Mouse (Mus musculus) urinary bladder, postnatal 25 days (tissue): Measurements from ENCODE around the gene Lilra5.
"Not testable (repeated sequence)": the region's sequence is repeated elsewhere in the genome, so short reads cannot be mapped to it uniquely, and the experiment has no call there.

ENCODE experiments used
- DNase-seq: peaks from one replicate; pipeline ENCODE4 v3.0.0; 2022; ENCODE audit warnings: low spot score

The Lilra5 gene

GRCm38 (mm10) chr7:4237454-4237853 is at the start of gene Lilra5:
TSS of gene Lilra5 (plus strand) at chr7:4237754.
- no peak for DNase-seq

DNA sequence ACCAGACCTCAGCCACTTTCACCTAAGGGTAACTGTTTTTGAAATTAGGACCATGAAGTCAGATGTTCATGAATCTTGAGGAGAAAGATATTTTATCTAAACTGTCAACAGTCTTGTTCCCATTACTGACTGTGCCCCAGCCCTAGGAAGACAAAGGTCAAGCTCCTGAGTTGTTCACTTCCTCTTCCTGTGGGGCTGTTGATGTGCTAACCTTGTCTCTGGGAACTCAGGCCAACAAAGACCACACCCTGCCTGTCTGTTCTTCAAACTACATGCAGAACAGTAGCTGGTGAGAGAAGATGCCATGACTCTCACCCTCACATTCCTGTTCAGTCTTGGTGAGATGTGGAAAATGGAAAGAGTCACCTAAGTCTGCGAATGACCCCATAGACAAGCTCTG is 30.4 kb upstream of the Lilra5 start:
- DNase-seq, result no peak

DNA sequence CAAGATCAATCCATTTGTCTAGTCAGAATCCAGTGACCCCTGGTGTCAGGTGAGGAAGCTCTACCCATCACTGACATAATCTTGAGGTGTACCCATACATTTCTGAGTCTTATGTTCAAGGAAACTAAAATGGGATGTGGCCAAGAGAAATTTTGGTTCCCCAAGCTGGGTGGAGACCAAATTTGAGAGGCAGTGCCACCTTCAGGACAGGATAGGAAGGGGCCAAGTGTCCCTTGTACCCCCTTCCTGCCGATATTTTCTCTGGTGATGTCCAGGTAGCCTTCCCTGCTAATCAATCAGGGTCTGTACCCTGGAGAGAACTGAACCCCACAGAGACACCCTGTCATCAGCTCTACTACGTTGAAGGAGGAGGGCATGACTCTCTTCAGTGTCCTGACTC is 28.9 kb upstream of the Lilra5 start:
- no peak for DNase-seq

DNA sequence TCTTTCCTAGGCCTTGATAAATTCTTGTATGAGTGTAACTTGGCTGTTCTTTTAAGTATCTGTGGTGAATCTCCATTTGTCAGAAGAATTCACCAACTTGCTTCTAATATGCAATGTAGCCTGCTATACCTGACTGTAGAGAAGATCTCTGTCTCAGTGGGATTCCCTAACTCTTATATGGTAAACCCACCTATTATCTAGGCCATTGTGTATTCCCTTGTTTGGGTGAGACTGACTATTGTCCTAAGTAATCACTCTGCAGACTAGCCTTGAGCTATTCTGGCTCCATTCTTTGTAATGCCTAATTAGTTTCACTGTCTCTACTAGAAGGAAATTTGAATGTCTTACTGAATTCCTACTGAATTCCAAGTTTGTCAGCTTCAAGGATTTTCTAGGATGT is 24.1 kb upstream of the Lilra5 start:
- DNase-seq, result not testable (repeated sequence)

DNA sequence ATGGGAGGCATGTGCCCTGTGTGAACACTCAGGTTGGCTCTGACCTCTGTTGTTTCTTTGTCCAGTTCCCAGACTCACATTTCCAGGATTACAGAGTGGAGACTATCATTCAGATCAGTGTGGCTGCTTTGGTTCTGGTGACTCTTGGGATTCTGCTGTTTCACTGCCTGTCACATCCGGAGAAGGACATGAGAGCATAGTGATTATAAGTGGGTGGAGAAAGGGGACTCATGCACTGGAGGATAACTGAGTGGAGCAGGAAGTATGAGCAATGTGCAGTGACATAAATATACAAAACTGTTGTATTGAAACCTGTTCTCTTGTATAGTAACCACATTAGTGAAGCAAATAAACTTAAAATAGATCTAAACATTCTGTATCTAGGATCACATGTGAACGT is 22.2 kb upstream of the Lilra5 start:
- DNase-seq, result no peak

- DNase-seq, result no peak
These were observed 21.7 kb upstream of the Lilra5 start for GRCm38 (mm10) chr7:4215805-4216204.

- no peak for DNase-seq
These were observed 2.0 kb upstream of the Lilra5 start for GRCm38 (mm10) chr7:4235536-4235935.

DNA sequence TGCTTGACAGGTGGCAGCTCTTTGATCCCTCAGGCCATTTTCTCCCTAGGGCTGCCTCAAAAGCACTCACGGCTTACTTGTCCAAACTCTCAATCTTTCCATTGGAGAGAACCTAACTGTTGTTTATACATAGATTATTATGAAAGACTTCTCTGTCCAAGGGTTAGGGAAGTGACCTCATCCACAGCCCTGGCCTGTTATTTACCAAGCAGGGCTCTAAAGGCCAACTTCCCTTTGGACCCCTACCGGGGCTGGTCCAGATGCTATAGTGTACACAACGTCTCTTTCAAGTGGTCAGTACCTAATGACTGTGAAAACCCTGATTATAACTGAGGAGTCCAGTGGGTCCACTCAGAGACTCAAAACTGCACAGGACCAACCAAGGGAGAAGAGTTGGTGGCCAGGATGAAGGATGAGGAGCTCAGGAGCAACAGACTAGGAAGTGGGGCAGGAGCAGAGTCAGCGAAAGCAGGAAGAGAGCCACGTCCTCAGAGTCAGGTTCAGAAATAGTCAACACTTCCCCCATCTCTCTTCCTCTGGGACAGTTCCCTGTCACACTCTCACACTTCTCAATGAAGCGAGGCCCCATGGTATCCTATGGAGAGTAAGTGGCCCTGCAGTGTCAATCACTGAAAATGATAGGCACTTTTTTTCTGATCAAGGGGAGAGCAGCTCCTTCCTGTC is 1.6 kb downstream of the Lilra5 start:
- no peak for DNase-seq

GRCm38 (mm10) chr7:4251211-4251610 is 13.7 kb downstream of the Lilra5 start:
- not testable (repeated sequence) for DNase-seq

GRCm38 (mm10) chr7:4256060-4256459 is 18.5 kb downstream of the Lilra5 start:
- not testable (repeated sequence) for DNase-seq

DNA sequence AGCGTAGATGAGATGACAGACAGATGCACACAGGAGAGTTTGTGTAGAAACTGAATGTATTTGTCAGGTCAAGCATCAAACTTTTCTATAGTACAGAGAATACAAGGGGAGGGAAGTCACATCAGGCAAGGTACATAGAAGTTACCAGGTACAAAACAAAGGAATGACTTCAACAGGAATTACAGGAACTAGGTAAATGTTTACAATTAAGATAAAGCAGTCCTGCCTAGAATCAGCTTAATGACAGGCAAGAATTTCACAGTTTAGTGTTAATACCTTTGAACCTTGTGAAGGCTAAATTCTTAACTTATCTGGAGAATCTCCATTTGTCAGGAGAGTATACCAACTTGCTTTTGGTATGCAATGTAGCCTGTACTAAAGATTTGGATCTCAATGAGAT is 23.0 kb downstream of the Lilra5 start:
- not testable (repeated sequence) for DNase-seq

GRCm38 (mm10) chr7:4272106-4272505 is 34.6 kb downstream of the Lilra5 start:
- DNase-seq, result not testable (repeated sequence)

GRCm38 (mm10) chr7:4273874-4274273 is 36.3 kb downstream of the Lilra5 start:
- DNase-seq, result not testable (repeated sequence)

DNA sequence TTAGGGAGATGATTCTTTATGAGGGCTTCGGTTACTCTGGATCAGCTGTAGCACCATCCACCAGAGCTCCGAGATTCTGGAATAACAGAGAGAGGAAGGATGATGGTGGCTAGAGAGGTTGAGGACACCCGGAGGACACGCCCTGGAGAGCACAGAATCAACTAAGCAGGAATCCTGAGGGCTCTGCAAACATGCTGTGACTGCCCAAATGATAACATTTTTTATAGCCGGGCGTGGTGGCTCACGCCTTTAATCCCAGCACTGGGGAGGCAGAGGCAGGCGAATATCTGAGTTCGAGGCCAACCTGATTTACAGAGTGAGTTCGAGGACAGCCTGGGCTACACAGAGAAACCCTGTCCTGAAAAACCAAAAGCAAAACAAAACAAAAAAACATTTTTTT is 37.9 kb downstream of the Lilra5 start:
- not testable (repeated sequence) for DNase-seq

GRCm38 (mm10) chr7:4292638-4293037 is 55.1 kb downstream of the Lilra5 start:
- no peak for DNase-seq
